Mouse (Mus musculus) limb, embryonic 11.5 days (tissue): Measurements from ENCODE around the gene 4921517D22Rik. TPM values are rescaled to one million over a fixed set of nuclear protein-coding genes. Genes with fewer than 3 reads are reported as not detected.
"Not testable (repeated sequence)": the region's sequence is repeated elsewhere in the genome, so short reads cannot be mapped to it uniquely, and the experiment has no call there.

ENCODE experiments used
- ATAC-seq: fragments of 200-750 bp; cut with Nextera tagmentation; 2 replicates; pipeline ENCODE4 v1.8.0; 2017; ENCODE audit warnings: low read depth; ENCODE audit not compliant: insufficient number of reproducible peaks, low FRiP score, low TSS enrichment
- DNase-seq: peaks from one replicate; pipeline ENCODE4 v3.0.0-alpha.2; 2015; ENCODE audit warnings: low spot score
- H3K27ac ChIP-seq: fragments of 300-500 bp; sonication (generic); replicated peaks from 2 replicates; pipeline ENCODE4 v1.5.1; 2014; ENCODE audit warnings: low read depth, mild to moderate bottlenecking, low read length
- H3K27me3 ChIP-seq: fragments of 300-500 bp; sonication (generic); 2 replicates; pipeline ENCODE4 v1.6.1; 2014; ENCODE audit warnings: mild to moderate bottlenecking, low read length, mixed read lengths; ENCODE audit not compliant: control insufficient read depth, insufficient read depth
- H3K36me3 ChIP-seq: fragments of 300-500 bp; sonication (generic); 2 replicates; pipeline ENCODE4 v1.6.1; 2014; ENCODE audit warnings: mild to moderate bottlenecking, low read length, moderate library complexity, mixed read lengths; ENCODE audit not compliant: control insufficient read depth, insufficient read depth
- H3K4me1 ChIP-seq: fragments of 300-500 bp; sonication (generic); 2 replicates; pipeline ENCODE4 v1.6.1; 2014; ENCODE audit warnings: low read length, mixed read lengths; ENCODE audit not compliant: control insufficient read depth, insufficient read depth
- H3K4me2 ChIP-seq: fragments of 300-500 bp; sonication (generic); 2 replicates; pipeline ENCODE4 v1.6.1; 2014; ENCODE audit warnings: low read depth, mild to moderate bottlenecking, moderate library complexity; ENCODE audit not compliant: severe bottlenecking
- H3K4me3 ChIP-seq: fragments of 300-500 bp; sonication (generic); 2 replicates; pipeline ENCODE4 v1.5.1; 2014; ENCODE audit warnings: low read depth, low read length
- H3K9ac ChIP-seq: fragments of 300-500 bp; sonication (generic); 2 replicates; pipeline ENCODE4 v1.6.1; 2014; ENCODE audit warnings: mild to moderate bottlenecking, low read length
- H3K9me3 ChIP-seq: fragments of 300-500 bp; sonication (generic); 2 replicates; pipeline ENCODE4 v1.6.1; 2016; ENCODE audit warnings: low read length; ENCODE audit not compliant: control insufficient read depth
- WGBS: fragments of 180-500 bp; shearing (Covaris S2); extraction: QIAGEN DNeasy Blood & Tissue Kit; methylation state at CpG from one replicate; pipeline ENCODE4 v1.1.7; 2014; 5-methylcytosine and 5-hydroxymethylcytosine counted together
- polyA plus RNA-seq: library from polyadenylated mRNA; unstranded; fragments of >200 nt; fragmentation: Nextera tagmentation; extraction: Ambion mirVana; gene quantifications from 2 replicates; pipeline ENCODE4 v1.2.1, GENCODE M21; 2014

4921517D22Rik gene
- not detected in 2 replicates for polyA plus RNA-seq

GRCm38 (mm10) chr13:59694008-59694407, at the start of gene 4921517D22Rik:
Gene 4921517D22Rik (minus strand): TSS chr13:59694108.
- Histone ChIP-seq H3K9me3 (no peaks in the 10 kb centered on the region), H3K27me3 (no peaks in the 10 kb centered on the region), H3K27ac (no peak within 1 kb of the TSS), H3K4me1 (no peaks in the 10 kb centered on the region), H3K4me2 (no peak within 1 kb of the TSS), H3K4me3 (no peak within 1 kb of the TSS), H3K36me3 (no peaks in the 10 kb centered on the region), H3K9ac (no peak within 1 kb of the TSS)
- ATAC-seq (no peak), DNase-seq (no peak)
- 90% methylated on average over 3 of the region's 3 CpGs for WGBS

GRCm38 (mm10) chr13:59741697-59742096, 47.8 kb upstream of the 4921517D22Rik start:
- no peaks in the 10 kb centered on the region for H3K4me1 ChIP-seq
- no peak for ATAC-seq
- WGBS = 82% methylated on average over 10 of the region's 10 CpGs

GRCm38 (mm10) chr13:59741096-59741495, 47.2 kb upstream of the 4921517D22Rik start:
- Histone ChIP-seq H3K4me3 (no peak overlapping the region), H3K9ac (no peak overlapping the region), H3K36me3 (no peaks in the 10 kb centered on the region), H3K27ac (no peak overlapping the region), H3K27me3 (no peaks in the 10 kb centered on the region), H3K9me3 (no peaks in the 10 kb centered on the region), H3K4me2 (no peak overlapping the region), H3K4me1 (no peaks in the 10 kb centered on the region)
- ATAC-seq (no peak), DNase-seq (no peak)
- WGBS = 93% methylated on average over 11 of the region's 11 CpGs

More at GRCm38 (mm10) chr13:59741697-59742096, 47.8 kb upstream of the 4921517D22Rik start:
- Histone ChIP-seq H3K27me3 (no peaks in the 10 kb centered on the region), H3K4me2 (no peak overlapping the region), H3K9me3 (no peaks in the 10 kb centered on the region), H3K27ac (no peak overlapping the region), H3K36me3 (no peaks in the 10 kb centered on the region), H3K4me3 (no peak overlapping the region), H3K9ac (no peak overlapping the region)
- DNase-seq = no peak

- H3K4me2 ChIP-seq = no peak overlapping the region
- no peaks in the 10 kb centered on the region for H3K27me3 ChIP-seq
- H3K27ac ChIP-seq = no peak overlapping the region
- no peaks in the 10 kb centered on the region for H3K9me3 ChIP-seq
- ATAC-seq (no peak), DNase-seq (no peak)
- no peak overlapping the region for H3K4me3 ChIP-seq
- WGBS = 85% methylated on average over 4 of the region's 4 CpGs
- no peaks in the 10 kb centered on the region for H3K36me3 ChIP-seq
- no peak overlapping the region for H3K9ac ChIP-seq
- H3K4me1 ChIP-seq = no peaks in the 10 kb centered on the region
These were observed 45.5 kb upstream of the 4921517D22Rik start for GRCm38 (mm10) chr13:59739397-59739796.

- no peak for DNase-seq
- Histone ChIP-seq H3K4me1 (no peaks in the 10 kb centered on the region), H3K36me3 (no peaks in the 10 kb centered on the region), H3K27ac (no peak overlapping the region), H3K9ac (no peak overlapping the region), H3K9me3 (no peaks in the 10 kb centered on the region), H3K4me2 (no peak overlapping the region), H3K4me3 (no peak overlapping the region), H3K27me3 (no peaks in the 10 kb centered on the region)
- no peak for ATAC-seq
- 91% methylated on average over 2 of the region's 2 CpGs for WGBS
These were observed 44.5 kb upstream of the 4921517D22Rik start for GRCm38 (mm10) chr13:59738455-59738854.

GRCm38 (mm10) chr13:59735190-59735589, 41.3 kb upstream of the 4921517D22Rik start:
- Histone ChIP-seq H3K27me3 (no peaks in the 10 kb centered on the region), H3K4me3 (no peak overlapping the region), H3K9ac (no peak overlapping the region), H3K36me3 (no peaks in the 10 kb centered on the region), H3K4me2 (no peak overlapping the region), H3K4me1 (no peaks in the 10 kb centered on the region), H3K27ac (no peak overlapping the region), H3K9me3 (no peaks in the 10 kb centered on the region)
- DNase-seq (no peak), ATAC-seq (no peak)
- WGBS = 29% methylated on average over 3 of the region's 3 CpGs

- WGBS = 34% methylated on average over 6 of the region's 6 CpGs
- not testable (repeated sequence) for H3K9me3 ChIP-seq, H3K4me1 ChIP-seq, H3K4me2 ChIP-seq, ATAC-seq, DNase-seq, H3K36me3 ChIP-seq, H3K27ac ChIP-seq, H3K27me3 ChIP-seq, H3K9ac ChIP-seq, H3K4me3 ChIP-seq
These were observed 40.4 kb upstream of the 4921517D22Rik start for GRCm38 (mm10) chr13:59734347-59734746.

- no peak overlapping the region for H3K9ac ChIP-seq
- no peaks in the 10 kb centered on the region for H3K36me3 ChIP-seq
- WGBS = 85% methylated on average over 2 of the region's 4 CpGs
- no peak overlapping the region for H3K27ac ChIP-seq
- DNase-seq (no peak), ATAC-seq (no peak)
- no peaks in the 10 kb centered on the region for H3K27me3 ChIP-seq
- no peaks in the 10 kb centered on the region for H3K4me1 ChIP-seq
- H3K9me3 ChIP-seq = no peaks in the 10 kb centered on the region
- H3K4me2 ChIP-seq = no peak overlapping the region
- H3K4me3 ChIP-seq = no peak overlapping the region
These were observed 40.0 kb upstream of the 4921517D22Rik start for GRCm38 (mm10) chr13:59733936-59734335.

- H3K4me3 ChIP-seq = no peak within 1 kb of the TSS
- DNase-seq = no peak
- no peaks in the 10 kb centered on the region for H3K36me3 ChIP-seq
- no peaks in the 10 kb centered on the region for H3K27me3 ChIP-seq
- no peak within 1 kb of the TSS for H3K9ac ChIP-seq
- H3K27ac ChIP-seq = no peak within 1 kb of the TSS
- ATAC-seq = no peak
- H3K4me1 ChIP-seq = no peaks in the 10 kb centered on the region
- no peaks in the 10 kb centered on the region for H3K9me3 ChIP-seq
- 47% methylated on average over 7 of the region's 7 CpGs for WGBS
- no peak within 1 kb of the TSS for H3K4me2 ChIP-seq
These were observed 37.7 kb upstream of the 4921517D22Rik start, which contains the start of gene Spata31d1d for GRCm38 (mm10) chr13:59731652-59732051. Gene Spata31d1d (minus strand): TSS chr13:59731752.
